Mouse (Mus musculus) thymus, postnatal 0 days (tissue): Measurements from ENCODE around the gene Hist2h3c2. TPM values are rescaled to one million over a fixed set of nuclear protein-coding genes. Genes with fewer than 3 reads are reported as not detected.

Experiments used
- DNase-seq: peaks from one replicate; pipeline ENCODE4 v3.0.0-alpha.2; 2015; ENCODE audit warnings: low spot score
- microRNA-seq: library from miRNA; unstranded; fragments of <30 nt; microRNA quantifications from one replicate; pipeline ENCODE4, GENCODE M21; 2016; ENCODE audit warnings: borderline number of aligned reads
- polyA plus RNA-seq: library from polyadenylated mRNA; unstranded; fragments of >200 nt; fragmentation: Nextera tagmentation; extraction: Ambion mirVana; gene quantifications from 2 replicates; pipeline ENCODE4 v1.2.1, GENCODE M21; 2015

The Hist2h3c2 gene
- polyA plus RNA-seq, 1 experiment from 2014 or later: 47.7 TPM

GRCm38 (mm10) chr3:96198181-96198580, 40.7 kb downstream of the Hist2h3c2 start:
- DNase-seq: peak; percentile 88

GRCm38 (mm10) chr3:96197129-96197749, 41.7 kb downstream of the Hist2h3c2 start:
- DNase-seq: peak; percentile 87

GRCm38 (mm10) chr3:96196437-96197128, 42.3 kb downstream of the Hist2h3c2 start:
- no peak for DNase-seq

DNA sequence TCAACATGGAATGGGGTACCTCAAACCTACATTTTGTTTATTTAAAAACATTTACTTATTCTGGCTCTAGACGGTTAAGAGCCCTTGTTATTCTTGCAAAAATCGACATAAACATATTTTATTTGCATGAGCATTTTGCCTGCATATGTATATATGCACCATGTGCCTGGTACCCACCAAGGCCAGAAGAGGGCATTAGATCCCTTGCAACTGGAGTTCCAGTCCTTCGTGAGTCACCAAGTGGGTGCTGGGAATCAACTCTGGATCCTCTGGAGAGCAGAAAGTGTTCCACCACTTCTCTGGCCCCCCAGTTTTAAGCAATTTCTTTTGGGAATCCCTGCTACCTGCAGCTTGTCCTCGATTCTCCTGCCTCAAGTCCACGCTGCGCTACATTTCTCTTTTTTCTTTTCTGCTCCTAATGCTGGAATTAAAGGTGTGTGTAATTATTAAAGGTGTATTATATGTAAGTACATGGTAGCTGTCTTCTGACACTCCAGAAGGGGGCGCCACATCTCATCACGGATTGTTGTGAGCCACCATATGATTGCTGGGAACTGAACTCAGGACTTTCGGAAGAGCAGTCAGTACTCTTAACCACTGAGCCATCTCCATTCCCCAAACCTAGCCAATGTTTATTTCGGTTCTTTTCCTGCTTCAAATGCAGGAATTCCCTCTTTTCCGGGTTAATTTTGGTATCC, 43.2 kb downstream of the Hist2h3c2 start:
- peak; percentile 17 for DNase-seq

GRCm38 (mm10) chr3:96194966-96195365, 44.0 kb downstream of the Hist2h3c2 start:
- no peak for DNase-seq

GRCm38 (mm10) chr3:96192977-96193376, 46.0 kb downstream of the Hist2h3c2 start:
- no peak for DNase-seq

Small RNAs within 50 kb of the gene (microRNA-seq; reads per million reads assigned to microRNA genes)
- gene Gm44492: not detected
- gene Gm47311: not detected
- gene Gm47313: not detected

Other genes with a start within 250 kb of the Hist2h3c2 start
- 36.8 and 37.0 TPM in 2 replicates for gene Plekho1, start 243.1 kb downstream of the Hist2h3c2 start, polyA plus RNA-seq
- gene Vps45, start 180.7 kb downstream of the Hist2h3c2 start, polyA plus RNA-seq: 58.7 and 61.6 TPM in 2 replicates
- 12.2 and 17.7 TPM in 2 replicates for gene Otud7b, start 134.6 kb downstream of the Hist2h3c2 start, polyA plus RNA-seq
- 8.9 and 9.6 TPM in 2 replicates for gene Mtmr11, start 77.1 kb downstream of the Hist2h3c2 start, polyA plus RNA-seq
- 129 and 151 TPM in 2 replicates for gene Sf3b4, start 66.8 kb downstream of the Hist2h3c2 start, polyA plus RNA-seq
- 1.2 and 2.3 TPM in 2 replicates for gene Sv2a, start 58.0 kb downstream of the Hist2h3c2 start, polyA plus RNA-seq
- gene Bola1, start 19.4 kb downstream of the Hist2h3c2 start, polyA plus RNA-seq: 84.7 and 86.0 TPM in 2 replicates
- gene Hist2h2ab, start 19.3 kb downstream of the Hist2h3c2 start, polyA plus RNA-seq: 0.94 and 1.8 TPM in 2 replicates
- gene Hist2h2ac, start 18.2 kb downstream of the Hist2h3c2 start, polyA plus RNA-seq: 41.4 and 51.6 TPM in 2 replicates
- 8.6 and 10.0 TPM in 2 replicates for gene Hist2h2be, start 18.0 kb downstream of the Hist2h3c2 start, polyA plus RNA-seq
- gene Hist2h2aa2, start 1.1 kb upstream of the Hist2h3c2 start, polyA plus RNA-seq: 215 and 339 TPM in 2 replicates
- 117 and 143 TPM in 2 replicates for gene Hist2h2aa1, start 6.4 kb upstream of the Hist2h3c2 start, polyA plus RNA-seq
- gene Hist2h3c1, start 7.6 kb upstream of the Hist2h3c2 start, polyA plus RNA-seq: 0.64 and 0.76 TPM in 2 replicates
- gene Hist2h4, start 24.2 kb upstream of the Hist2h3c2 start, polyA plus RNA-seq: 101 and 145 TPM in 2 replicates
- 278 and 396 TPM in 2 replicates for gene Hist2h3b, start 29.5 kb upstream of the Hist2h3c2 start, polyA plus RNA-seq
- gene Hist2h2bb, start 30.6 kb upstream of the Hist2h3c2 start, polyA plus RNA-seq: 47.9 and 71.3 TPM in 2 replicates
- gene Fcgr1, start 54.8 kb upstream of the Hist2h3c2 start, polyA plus RNA-seq: 3.4 and 5.0 TPM in 2 replicates
- 0.46 and 0.55 TPM in 2 replicates for gene BC107364, start 213.2 kb upstream of the Hist2h3c2 start, polyA plus RNA-seq